Mouse (Mus musculus) lung, embryonic 16.5 days (tissue): ENCODE measurements around the gene B3galt1. TPM values are rescaled to one million over a fixed set of nuclear protein-coding genes. Genes with fewer than 3 reads are reported as not detected.

Experiments used
- ATAC-seq: fragments of 200-750 bp; cut with Nextera tagmentation; 2 replicates; pipeline ENCODE4 v1.8.0; 2017; ENCODE audit warnings: low read depth, mild to moderate bottlenecking, moderate library complexity
- H3K27ac ChIP-seq: fragments of 300-500 bp; sonication (generic); 2 replicates; pipeline ENCODE4 v1.5.1; 2014; ENCODE audit warnings: mild to moderate bottlenecking, control low read depth, low read length
- H3K27me3 ChIP-seq: fragments of 300-500 bp; sonication (generic); 2 replicates; pipeline ENCODE4 v1.6.1; 2014; ENCODE audit warnings: low read depth, low read length, mixed read lengths; ENCODE audit not compliant: control insufficient read depth, insufficient read depth
- H3K36me3 ChIP-seq: fragments of 300-500 bp; sonication (generic); 2 replicates; pipeline ENCODE4 v1.6.1; 2014; ENCODE audit warnings: low read length; ENCODE audit not compliant: control insufficient read depth, insufficient read depth
- H3K4me1 ChIP-seq: fragments of 300-500 bp; sonication (generic); replicated peaks from 2 replicates; pipeline ENCODE4 v1.6.1; 2014; ENCODE audit warnings: low read length, mixed read lengths; ENCODE audit not compliant: control insufficient read depth, insufficient read depth
- H3K4me2 ChIP-seq: fragments of 300-500 bp; sonication (generic); 2 replicates; pipeline ENCODE4 v1.6.1; 2014; ENCODE audit warnings: low read depth, low read length, control low read depth
- H3K4me3 ChIP-seq: fragments of 300-500 bp; sonication (generic); 2 replicates; pipeline ENCODE4 v1.5.1; 2014; ENCODE audit warnings: mild to moderate bottlenecking, low read length, control low read depth
- H3K9ac ChIP-seq: fragments of 300-500 bp; sonication (generic); 2 replicates; pipeline ENCODE4 v1.6.1; 2014; ENCODE audit warnings: low read length, control low read depth
- H3K9me3 ChIP-seq: fragments of 300-500 bp; sonication (generic); 2 replicates; pipeline ENCODE4 v1.6.1; 2016; ENCODE audit warnings: low read length; ENCODE audit not compliant: control insufficient read depth
- WGBS: fragments of 180-500 bp; shearing (Covaris S2); extraction: QIAGEN DNeasy Blood & Tissue Kit; methylation state at CpG from one replicate; pipeline ENCODE4 v1.1.7; 2014; 5-methylcytosine and 5-hydroxymethylcytosine counted together
- polyA plus RNA-seq: library from polyadenylated mRNA; unstranded; fragments of >200 nt; fragmentation: Nextera tagmentation; extraction: Ambion mirVana; gene quantifications from 2 replicates; pipeline ENCODE4 v1.2.1, GENCODE M21; 2015

Gene B3galt1
- polyA plus RNA-seq, 1 experiment from 2014 or later: 2.0 TPM

DNA sequence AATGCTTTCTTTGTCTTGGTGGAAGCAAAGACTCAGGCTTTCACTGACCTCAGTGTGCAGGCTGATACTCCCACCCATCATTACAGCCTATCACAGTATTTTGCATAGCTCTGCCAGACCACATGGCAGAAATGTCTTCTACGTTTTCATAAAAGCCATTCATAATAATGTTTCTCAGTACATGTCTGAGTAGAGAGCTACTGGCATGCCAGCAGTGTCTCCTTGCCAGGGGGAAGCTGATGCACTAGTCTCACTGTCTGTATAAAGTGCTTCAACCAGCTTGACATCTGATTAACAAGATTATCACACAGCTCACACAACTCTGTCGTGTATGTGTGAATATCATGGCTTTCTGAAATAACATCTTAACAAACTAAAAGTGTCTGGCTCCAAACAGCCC lies 252.3 kb downstream of the B3galt1 start:
- no peaks in the 10 kb centered on the region for H3K4me1 ChIP-seq
- ATAC-seq: no peak
- H3K27me3 ChIP-seq: no peaks in the 10 kb centered on the region
- H3K4me3 ChIP-seq: no peak overlapping the region
- no peaks in the 10 kb centered on the region for H3K9me3 ChIP-seq
- no peaks in the 10 kb centered on the region for H3K36me3 ChIP-seq
- no peak overlapping the region for H3K27ac ChIP-seq
- 29% methylated on average over 2 of the region's 2 CpGs for WGBS
- H3K4me2 ChIP-seq: no peak overlapping the region
- no peak overlapping the region for H3K9ac ChIP-seq

DNA sequence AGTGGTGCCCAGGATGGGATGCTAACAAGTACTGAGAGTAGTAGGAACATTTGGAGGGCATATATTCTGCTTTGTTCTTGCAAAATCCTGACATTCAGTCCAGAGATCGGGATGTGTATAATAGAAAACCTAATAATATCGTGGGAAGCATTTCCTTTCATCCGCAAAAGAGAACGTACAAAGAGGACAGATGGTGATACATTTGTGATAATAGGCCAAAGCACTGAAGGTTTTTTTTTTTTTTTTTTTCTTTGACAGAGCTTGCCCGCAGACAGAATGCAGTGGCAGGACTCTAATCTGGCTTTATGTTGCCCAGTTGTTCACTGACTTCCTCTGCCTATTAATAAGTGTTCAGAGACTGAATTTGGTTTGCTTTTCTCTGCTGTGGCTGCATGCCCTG lies 256.7 kb downstream of the B3galt1 start:
- Histone ChIP-seq H3K9me3 (no peaks in the 10 kb centered on the region), H3K4me2 (no peak overlapping the region), H3K27ac (no peak overlapping the region), H3K27me3 (no peaks in the 10 kb centered on the region), H3K9ac (no peak overlapping the region), H3K4me3 (no peak overlapping the region), H3K4me1 (no peaks in the 10 kb centered on the region), H3K36me3 (no peaks in the 10 kb centered on the region)
- 77% methylated on average over 5 of the region's 5 CpGs for WGBS
- ATAC-seq: no peak

DNA sequence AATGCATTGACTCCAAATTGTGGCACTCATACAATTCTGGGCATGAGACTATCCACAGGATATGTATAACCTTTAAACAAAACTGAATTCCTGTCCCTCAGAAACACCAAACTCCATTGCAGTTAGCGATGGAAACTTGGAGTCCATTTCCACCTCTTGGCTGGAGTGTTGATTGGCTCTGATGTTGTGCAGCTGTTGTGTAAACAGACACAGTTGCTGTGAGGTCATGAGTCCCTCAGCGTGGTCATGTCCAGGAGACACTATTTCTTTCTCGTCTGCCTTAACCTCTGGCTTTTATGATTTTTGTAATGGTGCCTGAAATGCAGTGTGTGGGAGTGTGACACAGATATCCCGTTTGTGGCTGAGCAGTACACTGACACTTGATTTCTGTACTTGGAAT lies 262.0 kb downstream of the B3galt1 start:
- H3K36me3 ChIP-seq: no peaks in the 10 kb centered on the region
- 44% methylated on average over 4 of the region's 4 CpGs for WGBS
- H3K4me1 ChIP-seq: no peaks in the 10 kb centered on the region
- no peaks in the 10 kb centered on the region for H3K9me3 ChIP-seq
- no peak overlapping the region for H3K27ac ChIP-seq
- ATAC-seq: peak; percentile 61
- H3K27me3 ChIP-seq: no peaks in the 10 kb centered on the region
- no peak overlapping the region for H3K4me3 ChIP-seq
- H3K4me2 ChIP-seq: no peak overlapping the region
- H3K9ac ChIP-seq: no peak overlapping the region

DNA sequence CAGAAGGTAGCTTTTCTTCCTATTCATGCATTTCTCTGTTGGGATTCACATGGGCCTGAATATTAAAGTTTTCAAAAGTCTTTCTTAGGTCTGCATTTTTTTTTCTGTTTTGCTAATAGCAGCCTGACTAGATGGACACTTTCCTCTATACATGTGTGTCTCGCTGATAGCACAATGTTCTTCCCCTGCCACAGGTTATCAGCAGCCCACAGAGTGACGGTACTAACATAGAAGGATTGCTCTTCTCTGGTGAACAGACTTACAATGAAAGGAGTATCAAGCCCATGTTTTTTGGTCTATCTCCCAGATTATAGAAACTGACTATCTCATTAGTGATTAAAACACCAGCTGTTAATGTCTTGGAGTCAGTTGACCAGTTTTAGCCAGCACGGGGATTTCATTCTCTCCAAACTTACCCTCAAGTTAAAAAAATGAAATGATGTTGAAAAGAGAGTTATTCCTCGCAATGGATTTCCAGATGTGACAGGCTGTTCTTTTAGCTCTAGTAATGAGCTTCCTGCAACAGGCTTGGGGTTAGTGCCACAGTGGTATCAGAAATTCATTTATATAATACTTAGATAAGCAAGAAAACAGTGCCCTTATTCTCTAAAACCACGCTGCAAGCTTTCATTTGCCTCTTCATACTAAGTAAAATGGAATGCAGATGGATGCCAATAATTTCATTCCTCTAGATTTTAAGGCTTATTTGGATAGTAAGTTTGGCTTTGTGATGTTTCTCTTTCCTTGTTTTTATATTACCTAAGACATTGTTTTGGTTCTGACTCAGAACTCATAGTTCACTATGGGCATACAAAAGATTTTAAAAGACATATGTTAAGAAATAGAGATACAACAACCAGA lies 263.6 kb downstream of the B3galt1 start:
- no peak overlapping the region for H3K4me3 ChIP-seq
- H3K9ac ChIP-seq: no peak overlapping the region
- ATAC-seq: no peak
- H3K4me1 ChIP-seq: no peaks in the 10 kb centered on the region
- no peak overlapping the region for H3K4me2 ChIP-seq
- WGBS: 65% methylated on average over 5 of the region's 5 CpGs
- H3K27ac ChIP-seq: no peak overlapping the region
- H3K27me3 ChIP-seq: no peaks in the 10 kb centered on the region
- no peaks in the 10 kb centered on the region for H3K36me3 ChIP-seq
- H3K9me3 ChIP-seq: no peaks in the 10 kb centered on the region

DNA sequence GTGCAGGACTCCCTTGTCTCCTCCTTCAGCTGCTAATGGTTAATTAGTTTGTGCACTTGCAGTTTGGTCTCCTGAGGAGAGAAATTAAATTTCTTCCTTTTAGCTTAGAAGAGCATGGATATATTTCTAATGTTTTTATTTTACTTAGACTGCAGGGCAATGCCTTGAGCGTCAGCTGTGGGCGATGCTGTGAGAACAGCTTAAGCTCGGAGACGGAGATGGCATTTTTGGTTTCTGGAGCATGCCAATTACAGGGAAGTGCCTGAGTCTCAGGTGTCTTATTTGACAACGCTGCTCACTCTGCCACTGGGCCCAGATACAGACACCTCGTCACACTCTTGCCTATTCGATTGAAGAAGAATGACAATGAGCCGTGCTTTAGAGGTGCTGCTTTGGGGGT lies 282.1 kb downstream of the B3galt1 start:
- no peak overlapping the region for H3K9ac ChIP-seq
- H3K9me3 ChIP-seq: no peaks in the 10 kb centered on the region
- WGBS: 84% methylated on average over 8 of the region's 8 CpGs
- no peak overlapping the region for H3K4me3 ChIP-seq
- no peaks in the 10 kb centered on the region for H3K27me3 ChIP-seq
- no peak overlapping the region for H3K27ac ChIP-seq
- no peaks in the 10 kb centered on the region for H3K4me1 ChIP-seq
- no peaks in the 10 kb centered on the region for H3K36me3 ChIP-seq
- no peak overlapping the region for H3K4me2 ChIP-seq
- ATAC-seq: no peak

DNA sequence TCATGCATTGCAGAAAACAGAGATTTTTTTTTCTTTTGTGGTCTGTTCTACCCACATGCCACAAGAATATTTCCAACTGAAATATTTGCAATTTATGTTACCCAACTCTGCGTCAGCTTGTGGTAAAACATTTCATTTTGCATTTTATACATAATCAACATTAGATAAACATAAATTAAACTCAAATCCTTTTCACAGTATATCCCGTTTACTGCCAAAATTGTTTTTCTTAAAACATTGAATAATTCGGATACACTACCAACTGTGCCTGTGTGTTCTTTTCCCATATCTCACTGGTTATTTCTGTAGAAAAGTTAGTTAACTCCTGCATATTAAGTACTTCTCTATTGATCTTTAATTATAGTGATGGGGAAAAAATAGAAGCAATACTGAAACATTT lies 285.1 kb downstream of the B3galt1 start:
- no peak overlapping the region for H3K4me3 ChIP-seq
- no peak overlapping the region for H3K9ac ChIP-seq
- no peak overlapping the region for H3K27ac ChIP-seq
- 67% methylated on average over 3 of the region's 3 CpGs for WGBS
- H3K9me3 ChIP-seq: no peaks in the 10 kb centered on the region
- no peaks in the 10 kb centered on the region for H3K27me3 ChIP-seq
- H3K36me3 ChIP-seq: no peaks in the 10 kb centered on the region
- ATAC-seq: no peak
- no peak overlapping the region for H3K4me2 ChIP-seq
- no peaks in the 10 kb centered on the region for H3K4me1 ChIP-seq

DNA sequence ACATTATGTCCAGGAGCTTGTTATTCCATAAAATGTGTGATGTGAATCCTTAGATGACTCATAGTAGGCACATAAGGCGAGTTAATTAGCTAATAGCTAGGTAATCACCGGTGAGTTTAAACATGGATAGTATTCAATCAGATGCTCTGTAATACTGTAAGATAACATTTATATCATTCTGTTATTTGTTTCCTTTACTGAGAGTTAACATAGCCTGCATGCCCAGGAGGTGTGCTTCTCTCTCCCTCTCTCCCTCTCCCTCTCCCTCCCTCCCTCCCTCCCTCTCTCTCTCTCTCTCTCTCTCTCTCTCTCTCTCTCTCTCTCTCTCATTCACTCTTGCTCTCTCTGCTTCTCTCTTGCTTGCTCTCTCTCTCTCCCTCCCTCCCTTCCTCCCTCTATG lies 292.7 kb downstream of the B3galt1 start:
- Histone ChIP-seq H3K9me3 (no peaks in the 10 kb centered on the region), H3K9ac (no peak overlapping the region), H3K27me3 (no peaks in the 10 kb centered on the region), H3K4me2 (no peak overlapping the region), H3K27ac (no peak overlapping the region), H3K4me1 (no peaks in the 10 kb centered on the region), H3K36me3 (no peaks in the 10 kb centered on the region), H3K4me3 (no peak overlapping the region)
- ATAC-seq: no peak
- WGBS: 86% methylated on average over 2 of the region's 2 CpGs

DNA sequence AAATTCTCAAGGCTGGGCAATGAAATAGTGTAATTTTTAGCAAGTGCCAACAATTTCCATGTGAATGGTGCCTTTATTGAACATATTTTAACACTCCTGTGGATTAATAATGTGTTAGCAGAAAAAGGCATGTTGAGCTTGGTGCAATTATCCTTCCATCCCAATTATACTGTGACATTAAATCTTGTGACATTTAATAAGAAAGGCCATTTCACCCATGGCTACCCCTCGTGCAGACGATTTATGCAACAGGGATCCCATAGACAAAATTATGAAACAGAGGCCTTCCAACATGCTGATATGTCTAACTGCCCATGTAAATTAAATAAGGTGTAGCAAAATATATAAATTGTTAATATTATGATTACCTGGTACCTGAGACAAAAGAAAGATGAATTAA lies 293.3 kb downstream of the B3galt1 start:
- Histone ChIP-seq H3K4me3 (no peak overlapping the region), H3K36me3 (no peaks in the 10 kb centered on the region), H3K9ac (no peak overlapping the region), H3K9me3 (no peaks in the 10 kb centered on the region), H3K4me1 (no peaks in the 10 kb centered on the region), H3K4me2 (no peak overlapping the region), H3K27me3 (no peaks in the 10 kb centered on the region), H3K27ac (no peak overlapping the region)
- WGBS: 78% methylated on average over 2 of the region's 2 CpGs
- no peak for ATAC-seq

DNA sequence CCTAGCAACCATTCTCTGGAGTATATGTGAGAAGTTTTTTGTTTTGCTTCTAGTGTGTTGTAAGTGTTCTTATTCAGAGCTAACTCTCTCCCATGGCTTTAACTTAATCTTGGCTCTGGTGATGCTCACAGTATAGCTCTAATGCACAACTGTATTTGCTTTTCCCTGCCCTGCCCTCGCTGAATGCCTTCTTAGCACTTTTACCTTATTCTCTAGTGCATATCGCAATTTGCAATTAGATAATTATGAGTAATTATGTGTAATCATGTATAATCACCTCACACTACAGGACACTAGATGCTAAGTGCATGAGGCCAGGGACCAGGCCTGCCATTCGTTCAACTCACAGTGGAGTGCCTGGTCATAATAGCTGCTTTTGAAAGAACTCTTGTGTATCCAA lies 307.7 kb downstream of the B3galt1 start:
- Histone ChIP-seq H3K4me1 (no peaks in the 10 kb centered on the region), H3K36me3 (no peaks in the 10 kb centered on the region), H3K9ac (no peak overlapping the region), H3K27me3 (no peaks in the 10 kb centered on the region), H3K4me3 (no peak overlapping the region), H3K4me2 (no peak overlapping the region), H3K27ac (no peak overlapping the region), H3K9me3 (no peaks in the 10 kb centered on the region)
- no peak for ATAC-seq
- WGBS: 66% methylated on average over 3 of the region's 3 CpGs
